Mouse (Mus musculus): ENCODE data around the gene Oosp2.

Gene Oosp2

GRCm38 (mm10) chr19:11660459-11660858, at the start of gene Oosp2:
Gene Oosp2 (minus strand): TSS chr19:11660559.
- no peak for DNase-seq (ENCODE audit: low spot score)

GRCm38 (mm10) chr19:11698342-11698741, 38.0 kb upstream of the Oosp2 start:
- DNase-seq (ENCODE audit: low spot score): no peak

GRCm38 (mm10) chr19:11696755-11697154, 36.4 kb upstream of the Oosp2 start, which contains the start of gene Oosp3:
Gene Oosp3 (plus strand): TSS chr19:11697055.
- DNase-seq (ENCODE audit: low spot score): no peak

DNA sequence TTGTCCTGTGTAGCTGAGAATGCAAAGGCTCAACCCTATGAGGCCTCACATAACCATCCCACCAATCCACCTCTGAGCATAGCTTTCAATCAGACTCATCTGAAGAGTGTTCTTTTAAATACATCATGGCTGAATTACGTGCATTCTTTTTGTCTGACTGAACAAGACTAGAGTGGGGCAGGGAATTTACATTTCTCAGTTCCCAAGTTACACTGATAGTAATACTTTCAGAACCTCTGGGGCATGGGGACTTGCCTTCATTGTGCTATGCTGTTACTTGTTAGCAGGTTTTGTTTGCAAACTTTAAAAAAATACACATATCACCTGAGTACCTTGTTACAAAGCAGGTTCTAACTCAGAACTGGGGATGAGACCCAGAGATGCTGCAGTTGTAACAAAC, 31.1 kb upstream of the Oosp2 start:
- DNase-seq (ENCODE audit: low spot score): no peak

GRCm38 (mm10) chr19:11690839-11691238, 30.5 kb upstream of the Oosp2 start, which contains the start of gene Oosp1:
Gene Oosp1 (minus strand): TSS chr19:11691150.
- DNase-seq (ENCODE audit: low spot score): no peak

DNA sequence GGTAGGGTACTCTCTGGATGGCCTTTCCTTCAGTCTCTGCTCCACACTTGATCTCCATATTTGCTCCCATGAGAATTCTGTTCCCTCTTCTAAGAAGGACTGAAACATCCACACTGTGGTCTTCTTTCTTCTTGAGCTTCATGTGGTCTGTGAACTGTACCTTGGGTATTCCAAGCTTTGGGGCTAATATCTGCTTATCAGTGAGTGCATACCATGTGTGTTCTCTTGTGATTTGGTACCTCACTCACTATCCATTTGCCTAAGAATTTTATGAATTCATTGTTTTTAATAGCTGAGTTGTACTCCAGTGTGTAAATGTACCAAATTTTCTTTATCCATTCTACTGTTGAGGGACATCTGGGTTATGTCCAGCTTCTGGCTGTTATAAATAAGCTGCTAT, 1.2 kb upstream of the Oosp2 start:
- DNase-seq (ENCODE audit: low spot score): no peak

- DNase-seq (ENCODE audit: low spot score): no peak
These were observed 1.2 kb downstream of the Oosp2 start for GRCm38 (mm10) chr19:11659142-11659541.

DNA sequence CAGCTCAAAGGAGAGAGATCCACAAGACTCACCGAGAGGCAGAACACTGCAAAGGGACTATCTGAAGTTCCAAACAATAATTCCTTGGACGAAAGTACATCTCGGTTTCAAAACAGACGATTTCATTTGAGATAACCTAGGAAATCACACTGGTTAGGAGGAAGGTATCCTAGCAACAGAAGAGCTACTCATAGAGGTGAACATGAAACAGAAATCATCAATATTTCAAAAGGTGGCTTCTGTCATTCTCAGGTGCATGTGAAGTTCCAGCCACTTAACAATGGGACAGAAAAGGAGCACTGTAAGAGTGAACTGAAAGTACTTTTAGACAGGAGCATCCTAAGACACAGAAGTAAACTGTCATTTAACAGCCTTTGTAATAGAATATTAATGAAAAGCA, 10.8 kb downstream of the Oosp2 start:
- no peak for DNase-seq (ENCODE audit: low spot score)

GRCm38 (mm10) chr19:11646166-11646565, 14.2 kb downstream of the Oosp2 start:
- DNase-seq (ENCODE audit: low spot score): no peak

DNA sequence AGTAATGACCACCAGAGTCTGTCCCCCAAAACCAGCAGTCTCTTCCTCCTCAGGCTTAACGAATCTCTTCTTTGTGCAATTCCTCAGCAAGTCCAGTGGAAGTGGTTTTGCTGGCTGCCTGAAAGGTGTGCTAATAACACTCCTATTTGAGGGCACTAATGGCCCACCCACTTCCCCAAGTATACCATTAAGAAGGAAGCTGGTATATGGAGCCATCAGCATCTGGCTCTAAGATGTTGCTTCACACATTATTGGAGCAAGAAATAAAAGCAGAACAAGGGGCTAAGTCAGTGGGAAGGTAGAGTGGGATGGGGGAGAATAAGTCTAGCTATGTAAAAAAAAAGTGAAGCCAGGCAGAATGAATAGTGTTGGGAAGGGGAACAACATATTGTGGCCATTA, 19.6 kb downstream of the Oosp2 start, which contains the start of gene Ms4a3:
Gene Ms4a3, minus strand, starts transcription at position 120 of the 400 bp plus-strand sequence.
- DNase-seq (ENCODE audit: low spot score): no peak

- no peak for DNase-seq (ENCODE audit: low spot score)
These were observed 21.3 kb downstream of the Oosp2 start for GRCm38 (mm10) chr19:11639038-11639437.

DNA sequence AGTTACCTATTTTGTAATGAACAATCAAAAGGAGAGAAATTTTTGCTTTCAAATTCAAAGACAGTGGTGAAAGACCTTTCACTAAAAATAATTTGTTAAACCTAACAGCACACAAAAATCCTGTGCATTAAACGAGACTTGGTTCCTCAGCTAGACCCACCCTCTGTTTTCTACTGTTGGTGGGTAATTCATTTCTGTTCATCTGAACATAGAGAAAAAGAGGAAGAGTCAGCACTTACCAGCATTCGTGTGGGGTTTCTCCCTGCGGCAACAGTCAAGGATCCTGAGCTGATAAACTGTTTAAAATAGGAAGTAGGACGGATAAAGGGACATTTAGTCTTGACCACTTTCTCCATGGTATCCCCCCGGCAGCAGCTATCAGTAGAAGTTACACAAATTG, 24.8 kb downstream of the Oosp2 start:
- DNase-seq (ENCODE audit: low spot score): no peak

DNA sequence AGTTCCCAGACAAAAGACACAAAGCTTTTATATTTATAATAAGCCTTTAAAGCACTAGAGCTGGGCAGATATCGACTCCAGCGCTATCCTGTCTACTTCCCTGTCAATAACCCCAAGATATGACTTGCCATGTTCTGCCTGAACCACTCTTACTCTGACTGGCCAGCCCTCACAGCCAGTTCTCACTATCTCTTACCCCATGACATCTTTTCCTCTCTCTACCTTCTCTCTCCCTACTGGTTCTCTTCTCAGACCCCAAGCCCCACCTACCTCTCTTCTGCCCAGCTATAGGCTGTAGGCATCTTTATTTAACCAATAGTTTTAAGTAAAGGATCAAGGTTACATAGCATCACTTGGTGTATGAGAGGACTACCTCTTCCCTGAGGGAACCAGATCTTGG, 26.0 kb downstream of the Oosp2 start:
- DNase-seq (ENCODE audit: low spot score): no peak

DNA sequence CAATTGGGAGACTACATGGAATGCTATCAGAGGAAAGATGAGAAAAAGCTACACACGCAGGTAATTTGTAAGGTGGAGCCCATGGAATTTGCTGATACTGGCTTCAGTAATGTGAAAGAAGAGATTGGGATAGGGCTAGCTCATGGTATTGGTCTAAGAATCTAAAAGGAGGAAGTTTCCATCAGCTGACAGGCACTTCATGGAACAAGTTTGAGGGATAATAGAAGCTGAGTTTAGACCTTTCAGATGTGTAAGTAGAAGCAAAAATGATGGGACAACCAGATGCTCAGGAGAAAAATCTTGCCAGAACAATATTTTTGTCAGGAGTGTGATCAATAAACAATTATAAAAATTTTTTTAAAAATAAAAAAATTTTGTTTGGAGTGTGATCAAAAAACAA, 26.6 kb downstream of the Oosp2 start:
- no peak for DNase-seq (ENCODE audit: low spot score)

GRCm38 (mm10) chr19:11625231-11625630, 35.1 kb downstream of the Oosp2 start:
- DNase-seq (ENCODE audit: low spot score): no peak

DNA sequence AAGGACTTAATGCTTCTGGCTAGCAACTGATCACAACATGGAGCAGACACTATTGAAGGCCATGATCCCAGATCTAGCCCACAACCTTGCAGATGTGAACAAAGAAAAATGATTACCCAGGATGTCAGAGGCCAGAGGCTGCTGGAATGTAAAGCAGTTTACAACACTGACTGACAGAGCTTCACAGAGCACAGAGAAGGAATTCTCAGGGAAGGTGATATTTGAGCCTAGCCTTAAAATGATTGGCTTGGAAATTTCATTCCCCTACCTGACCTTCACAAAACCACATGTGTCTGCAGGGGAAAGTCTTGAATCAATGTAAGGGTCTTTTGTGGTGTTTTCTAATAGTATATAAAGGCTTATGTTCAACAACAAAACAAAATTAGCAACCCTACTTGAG, 35.6 kb downstream of the Oosp2 start:
- no peak for DNase-seq (ENCODE audit: low spot score)

DNA sequence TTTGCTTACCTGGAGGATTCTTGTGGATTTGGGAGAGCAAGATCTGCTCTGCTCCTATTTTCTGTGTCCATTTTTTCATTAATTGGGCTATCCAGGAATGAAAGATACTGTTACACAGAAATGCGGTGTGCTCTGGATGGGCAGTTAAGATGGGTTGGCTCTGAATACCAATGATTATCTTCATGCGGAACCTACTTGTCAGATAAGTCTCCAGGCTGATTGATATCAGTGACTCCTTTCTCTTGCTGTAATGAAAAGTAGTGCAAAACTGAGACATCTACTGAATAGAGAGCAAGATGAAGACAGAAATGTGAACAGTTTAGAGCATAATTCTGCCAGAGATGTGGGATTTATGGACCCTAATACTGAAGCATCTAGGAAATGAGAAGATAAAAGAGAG, 36.8 kb downstream of the Oosp2 start, which contains the start of gene Ms4a2:
Gene Ms4a2, minus strand, starts transcription at position 169 of the 400 bp plus-strand sequence.
- no peak for DNase-seq (ENCODE audit: low spot score)

- no peak for DNase-seq (ENCODE audit: low spot score)
These were observed 42.4 kb downstream of the Oosp2 start for GRCm38 (mm10) chr19:11617983-11618382.

- no peak for DNase-seq (ENCODE audit: low spot score)
These were observed 45.6 kb downstream of the Oosp2 start for GRCm38 (mm10) chr19:11614805-11615204.

DNA sequence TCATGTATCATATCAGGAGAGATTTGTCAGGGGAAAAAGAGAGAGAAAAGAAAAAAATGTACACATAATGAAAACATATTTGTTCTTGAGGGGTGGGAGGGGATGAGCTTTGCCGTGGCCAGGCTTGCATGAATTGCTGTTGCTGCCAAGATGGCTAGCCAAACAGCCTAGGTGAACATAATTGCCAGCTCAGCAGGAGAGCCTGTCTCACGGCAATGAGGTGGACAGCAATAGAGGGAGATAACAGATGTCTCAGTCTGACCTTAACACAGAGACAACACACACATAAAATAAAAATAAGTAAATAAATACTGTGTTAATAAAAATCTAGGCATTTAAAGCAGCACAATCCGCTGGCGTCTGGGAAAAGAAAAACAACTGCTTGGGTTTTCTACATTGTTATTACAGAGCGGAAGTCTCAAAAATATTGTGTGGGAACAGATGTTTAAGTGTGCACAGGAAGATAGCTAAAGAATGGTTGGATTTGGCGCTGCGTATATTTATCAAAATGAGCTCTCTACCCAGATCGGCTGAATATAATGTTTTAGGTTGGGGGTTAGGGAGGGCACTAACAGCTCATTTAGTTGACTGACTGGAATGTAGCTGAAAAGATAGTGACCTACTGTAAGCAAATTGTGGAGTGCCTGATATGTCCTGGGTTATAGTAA, 46.4 kb downstream of the Oosp2 start:
- no peak for DNase-seq (ENCODE audit: low spot score)

DNA sequence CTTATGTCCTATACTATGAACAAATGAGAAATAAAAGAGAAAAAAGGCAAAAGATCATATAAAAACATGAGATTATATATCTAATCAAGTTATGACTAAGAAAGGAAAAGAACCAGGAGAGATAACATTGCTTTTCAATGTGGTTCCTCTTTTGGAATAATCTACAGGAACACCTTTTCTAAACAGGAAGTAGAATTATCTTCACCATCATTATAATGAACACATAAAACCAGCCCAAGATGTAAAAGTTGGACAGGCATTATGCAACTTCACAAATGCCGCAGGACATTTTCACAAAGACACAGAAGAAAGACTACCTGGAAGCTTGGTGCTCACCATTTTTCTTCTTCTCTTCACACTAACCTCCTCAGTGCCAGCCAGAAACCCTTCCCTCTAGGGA, 47.3 kb downstream of the Oosp2 start:
- no peak for DNase-seq (ENCODE audit: low spot score)

DNA sequence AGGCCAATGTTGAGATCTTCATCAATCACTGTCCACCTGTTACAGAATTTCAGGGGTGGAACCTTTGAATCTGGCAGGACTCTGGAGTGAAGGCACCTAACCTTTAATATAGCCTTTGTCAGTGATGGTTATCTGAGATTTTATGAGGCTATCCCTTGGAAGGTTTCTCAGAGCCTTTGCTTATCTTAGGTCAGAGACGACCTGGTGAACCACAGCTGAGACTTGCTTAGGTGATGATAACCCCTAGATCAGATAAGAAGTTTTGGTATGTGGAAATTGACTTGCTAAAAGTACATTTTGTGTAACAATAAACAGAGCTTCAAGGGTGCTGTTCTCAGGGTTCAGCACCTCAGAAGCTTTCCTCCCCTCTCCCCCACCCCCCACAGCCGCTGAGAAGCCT, 48.1 kb downstream of the Oosp2 start:
- no peak for DNase-seq (ENCODE audit: low spot score)

DNA sequence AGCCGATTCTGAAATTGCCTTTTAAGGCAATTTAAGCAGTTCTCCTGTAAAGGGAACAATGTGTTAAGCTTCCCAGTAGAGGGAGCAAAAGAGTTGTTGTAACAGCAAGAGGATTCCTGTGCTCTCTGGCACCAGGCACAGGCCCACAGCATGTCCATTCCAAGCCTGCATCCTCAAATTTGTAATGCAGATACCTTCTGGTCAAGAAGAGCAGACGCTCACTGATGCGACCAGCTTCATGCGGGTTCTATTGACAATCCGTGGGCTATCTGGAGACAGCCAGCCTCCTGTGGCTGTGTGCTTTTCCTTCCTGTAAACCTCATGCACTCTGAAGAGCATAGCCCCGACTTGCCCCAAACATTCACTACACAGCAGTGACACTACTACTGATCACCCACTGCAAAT, 48.8 kb downstream of the Oosp2 start:
- no peak for DNase-seq (ENCODE audit: low spot score)

DNA sequence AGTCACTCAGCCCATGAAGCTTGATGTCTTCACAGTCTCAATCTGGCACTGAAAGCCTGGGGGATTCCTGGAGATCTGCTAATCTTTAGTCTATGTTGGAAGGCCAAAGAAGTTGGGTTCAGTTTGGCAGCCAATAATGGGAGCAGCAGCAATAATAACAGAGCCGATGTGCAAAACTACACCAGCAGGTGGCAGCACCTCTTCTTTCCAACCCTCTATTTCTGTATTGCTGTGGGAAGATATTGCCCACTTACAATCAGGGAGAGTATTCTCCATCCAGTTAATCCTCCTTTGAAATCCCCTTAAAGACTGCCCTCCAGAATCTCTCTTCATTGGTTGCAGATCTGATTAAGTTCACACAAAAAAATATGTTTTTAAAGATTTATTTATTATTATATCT, 52.2 kb downstream of the Oosp2 start:
- no peak for DNase-seq (ENCODE audit: low spot score)

Measured in ovary, adult 18-20 months (tissue).